Mouse (Mus musculus) CH12.LX (cell line): ENCODE results near the gene Mms22l. TPM values are rescaled to one million over a fixed set of nuclear protein-coding genes. Genes with fewer than 3 reads are reported as not detected.

Experiments
- DNase-seq: peaks from one replicate; pipeline ENCODE4 v3.0.0-alpha.2; 2013; ENCODE audit errors: extremely low read depth
- H3K27ac ChIP-seq: 2 replicates; pipeline ENCODE4 v1.5.1; 2012; ENCODE audit warnings: low read depth, mild to moderate bottlenecking, control low read depth, moderate library complexity; ENCODE audit not compliant: insufficient read depth
- H3K27me3 ChIP-seq: replicated peaks from 2 replicates; pipeline ENCODE3; 2012; ENCODE audit warnings: inconsistent platforms
- H3K36me3 ChIP-seq, 2 experiments: replicated peaks in 1 of 2; 2 replicates each; pipeline versions ENCODE3 to v1.6.1; 2012; ENCODE audit warnings: inconsistent platforms in 1 of 2, low read length in 1 of 2, mild to moderate bottlenecking in 1 of 2, mixed read lengths in 1 of 2, moderate library complexity in 1 of 2; ENCODE audit not compliant: control insufficient read depth in 1 of 2, insufficient read depth in 1 of 2
- H3K4me1 ChIP-seq, 2 experiments: 2 replicates each; pipeline ENCODE4 v1.6.1; 2012; ENCODE audit warnings: inconsistent platforms in 1 of 2, moderate library complexity in 1 of 2; ENCODE audit not compliant: insufficient read depth in 2 of 2, control insufficient read depth in 1 of 2
- H3K4me2 ChIP-seq: 2 replicates; pipeline ENCODE4 v1.6.1; 2012; ENCODE audit warnings: low read depth, mild to moderate bottlenecking, control low read depth; ENCODE audit not compliant: poor library complexity, insufficient read depth, severe bottlenecking
- H3K4me3 ChIP-seq, 3 experiments: fragments of 150-350 bp in 1 of 3; sonication (generic) in 1 of 3; replicated peaks in 1 of 3; 2 replicates each; pipeline versions ENCODE3 to v1.5.1; 2011 to 2012; ENCODE audit warnings: low read depth in 2 of 3, low read length in 2 of 3, mild to moderate bottlenecking in 2 of 3, moderate library complexity in 2 of 3, control low read depth in 1 of 3, improper control_type of control experiment in 1 of 3, inconsistent platforms in 1 of 3, mixed read lengths in 1 of 3; ENCODE audit not compliant: poor library complexity in 1 of 3
- H3K79me2 ChIP-seq: replicated peaks from 2 replicates; pipeline ENCODE4 v1.6.1; 2012; ENCODE audit warnings: mild to moderate bottlenecking, moderate library complexity; ENCODE audit not compliant: control insufficient read depth, poor library complexity, insufficient read depth, severe bottlenecking; ENCODE audit errors: extremely low read depth
- H3K9ac ChIP-seq: 2 replicates; pipeline ENCODE4 v1.6.1; 2012; ENCODE audit warnings: low read depth, mild to moderate bottlenecking, control low read depth, moderate library complexity; ENCODE audit not compliant: insufficient read depth
- H3K9me3 ChIP-seq: replicated peaks from 2 replicates; pipeline ENCODE3; 2012; ENCODE audit warnings: low read length, inconsistent platforms, mixed read lengths
- BHLHE40 ChIP-seq: IDR thresholded peaks from 2 replicates; pipeline ENCODE4 v1.6.1; 2011; ENCODE audit warnings: mild to moderate bottlenecking, low read depth, low read length, improper control_type of control experiment
- E2F4 ChIP-seq: IDR thresholded peaks from 2 replicates; pipeline ENCODE4 v1.6.1; 2011; ENCODE audit warnings: low read depth, low read length, improper control_type of control experiment; ENCODE audit not compliant: insufficient replicate concordance
- EP300 ChIP-seq: IDR thresholded peaks from 2 replicates; pipeline ENCODE4 v1.6.1; 2011; ENCODE audit warnings: low read length, improper control_type of control experiment
- HCFC1 ChIP-seq: IDR thresholded peaks from 2 replicates; pipeline ENCODE4 v1.6.1; 2012; ENCODE audit warnings: low read depth, mild to moderate bottlenecking, inconsistent platforms, low read length, improper control_type of control experiment
- IRF4 ChIP-seq: IDR thresholded peaks from 2 replicates; pipeline ENCODE4 v1.6.1; 2014; ENCODE audit warnings: low read depth, mild to moderate bottlenecking, inconsistent platforms, low read length, improper control_type of control experiment
- JUND ChIP-seq: conservative IDR thresholded peaks from 2 replicates; pipeline ENCODE4 v1.6.1; 2011; ENCODE audit warnings: low read depth, low read length, improper control_type of control experiment
- MAFK ChIP-seq: IDR thresholded peaks from 2 replicates; pipeline ENCODE4 v1.6.1; 2011; ENCODE audit warnings: low read length, improper control_type of control experiment; ENCODE audit not compliant: insufficient replicate concordance
- POLR2A ChIP-seq: IDR thresholded peaks from 2 replicates; pipeline ENCODE4 v1.6.1; 2011; ENCODE audit warnings: low read depth, mild to moderate bottlenecking, improper control_type of control experiment, low read length
- TCF12 ChIP-seq: IDR thresholded peaks from 2 replicates; pipeline ENCODE4 v1.6.1; 2014; ENCODE audit warnings: low read depth, mild to moderate bottlenecking, inconsistent platforms, low read length, improper control_type of control experiment
- USF1 ChIP-seq: IDR thresholded peaks from 2 replicates; pipeline ENCODE4 v1.6.1; 2014; ENCODE audit warnings: low read depth, mild to moderate bottlenecking, inconsistent platforms, low read length, improper control_type of control experiment
- ZNF384 ChIP-seq: IDR thresholded peaks from 2 replicates; pipeline ENCODE4 v1.6.1; 2012; ENCODE audit warnings: low read depth, low read length, improper control_type of control experiment, inconsistent platforms
- dilution Hi-C: fragments of 300-500 bp; cut with MboI; formaldehyde crosslinking; loops from 2 replicates; pipeline ENCODE4 v1.14.3; 2020; ENCODE audit warnings: low sequenced_read_pairs; ENCODE audit not compliant: extremely low pct_unique_long_range_greater_than_20kb, extremely low pct_ligation_motif_present
- in situ Hi-C: fragments of 300-500 bp; cut with MboI; formaldehyde crosslinking; loops from 3 replicates; pipeline ENCODE4 v1.14.3; 2019; ENCODE audit warnings: low sequenced_read_pairs, low pct_ligation_motif_present, low pct_unique_long_range_greater_than_20kb, mixed read lengths
- polyA plus RNA-seq: library from polyadenylated mRNA; unstranded; fragments of >175 nt; gene quantifications from 2 replicates; pipeline ENCODE4 v1.2.1, GENCODE M21; 2012; ENCODE audit warnings: low read depth; ENCODE audit not compliant: insufficient read length
- total RNA-seq, 2 experiments: library from RNA; depleted of rRNA; stranded (reverse); fragments of 300-350 nt in 1 of 2; fragments of >200 nt in 1 of 2; gene quantifications; 2 replicates each; pipeline ENCODE4 v1.2.3; 2012 to 2014

The Mms22l gene
- total and polyA plus RNA-seq, 3 experiments, result 39.3 to 77.6 (median 43.4) TPM

- Histone ChIP-seq H3K9me3 (peaks cover 3% of the 10 kb centered on the region), H3K9ac (no peak overlapping the region), H3K4me3 (no peak overlapping the region), H3K4me2 (no peak overlapping the region), H3K27ac (no peak overlapping the region), H3K79me2 (no peaks in the 10 kb centered on the region), H3K27me3 (no peaks in the 10 kb centered on the region), H3K36me3 (peaks cover 12 to 45% of the 10 kb centered on the region in 2 experiments), H3K4me1 (peaks cover 0 to 17% of the 10 kb centered on the region in 2 experiments; a peak in 1 of 4 replicates)
- in situ Hi-C loops, result loop anchor here (25.0 kb wide), 1 partner anchor 290 kb away; no protein-coding TSS in a partner anchor
- TF ChIP-seq MAFK, result 0 out of 2 replicates have a peak, but pooled peaks have one; percentile 30
- TF ChIP-seq E2F4, result no peak
- no peak for TF ChIP-seq JUND
- dilution Hi-C loops, result no loop called here
- DNase-seq, result no peak
Observed at GRCm38 (mm10) chr4:24577594-24577993, 81.3 kb downstream of the Mms22l start.

DNA sequence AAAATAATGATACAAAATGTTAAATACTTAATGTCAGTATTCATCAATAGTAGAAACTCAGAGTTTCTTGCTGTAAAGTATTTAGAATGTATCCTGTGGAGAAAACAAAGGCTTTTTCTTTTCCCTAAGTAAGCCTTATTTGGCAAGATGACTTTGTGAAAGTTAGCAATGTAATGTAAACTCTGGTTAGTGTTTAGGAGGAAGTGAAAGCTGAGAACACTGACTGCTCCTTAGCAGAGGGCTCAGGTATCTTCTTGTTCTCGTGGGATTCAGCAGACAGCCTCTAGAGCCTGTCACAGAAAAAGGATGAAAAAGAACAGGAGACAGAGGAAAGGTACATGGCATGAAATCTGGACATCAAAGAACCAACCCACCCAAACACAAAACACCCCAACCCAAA is 86.0 kb downstream of the Mms22l start:
- dilution Hi-C loops (no loop called here), in situ Hi-C loops (loop anchor here (25.0 kb wide), 1 partner anchor 295 kb away; no protein-coding TSS in a partner anchor)
- Histone ChIP-seq H3K4me2 (no peak overlapping the region), H3K4me3 (no peak overlapping the region), H3K4me1 (peaks cover 0 to 14% of the 10 kb centered on the region in 2 experiments; a peak in 1 of 4 replicates), H3K9ac (no peak overlapping the region), H3K79me2 (no peaks in the 10 kb centered on the region), H3K9me3 (no peaks in the 10 kb centered on the region), H3K27ac (no peak overlapping the region), H3K27me3 (no peaks in the 10 kb centered on the region), H3K36me3 (peaks cover 9 to 53% of the 10 kb centered on the region in 2 experiments)
- no peak for DNase-seq
- TF ChIP-seq IRF4 (peak; percentile 76), EP300 (peak; percentile 60), HCFC1 (no peak), MAFK (no peak), ZNF384 (no peak), JUND (peak; percentile 19; the same call in 1 of the 2 replicates), TCF12 (no peak)

GRCm38 (mm10) chr4:24583997-24584396 is 87.7 kb downstream of the Mms22l start:
- in situ Hi-C loops (loop anchor here (25.0 kb wide), 1 partner anchor 297 kb away; no protein-coding TSS in a partner anchor), dilution Hi-C loops (no loop called here)
- Histone ChIP-seq H3K27me3 (no peaks in the 10 kb centered on the region), H3K4me1 (peaks cover 0 to 14% of the 10 kb centered on the region in 2 experiments; a peak in 1 of 4 replicates), H3K4me3 (no peak overlapping the region), H3K27ac (no peak overlapping the region), H3K36me3 (peaks cover 13 to 54% of the 10 kb centered on the region in 2 experiments), H3K9me3 (no peaks in the 10 kb centered on the region), H3K4me2 (no peak overlapping the region), H3K79me2 (no peaks in the 10 kb centered on the region), H3K9ac (no peak overlapping the region)
- TF ChIP-seq POLR2A (no peak), USF1 (no peak), BHLHE40 (no peak)
- DNase-seq, result no peak
